Mouse (Mus musculus): ENCODE measurements around the gene Gm45837. TPM values are rescaled to one million over a fixed set of nuclear protein-coding genes. Genes with fewer than 3 reads are reported as not detected.

The Gm45837 gene
- total and polyA plus RNA-seq, 2 experiments from 2014 or later, result not detected

GRCm38 (mm10) chr7:101391909-101392479 lies 18.7 kb upstream of the Gm45837 start:
- Histone ChIP-seq H3K4me1 (ENCODE audit: insufficient read depth) (no peaks in the 10 kb centered on the region), H3K36me3 (ENCODE audit: insufficient read depth) (no peaks in the 10 kb centered on the region), H3K4me3 (ENCODE audit: low read depth, low read length) (no peak overlapping the region), H3K4me2 (ENCODE audit: low read depth) (no peak overlapping the region), H3K27ac (ENCODE audit: low read depth, low read length) (no peak overlapping the region), H3K9ac (no peak overlapping the region), H3K9me3 (ENCODE audit: low read length) (no peaks in the 10 kb centered on the region), H3K27me3 (ENCODE audit: insufficient read depth, low read length) (no peaks in the 10 kb centered on the region)
- DNase-seq, result no peak
- no peak for TF ChIP-seq CTCF (IDR thresholded peaks at IDR 0.05; ENCODE audit: low read depth)
- 85% methylated on average over 4 of the region's 4 CpGs for WGBS
- no peak for ATAC-seq

- H3K36me3 ChIP-seq (ENCODE audit: insufficient read depth), result no peaks in the 10 kb centered on the region
- ATAC-seq (no peak), DNase-seq (no peak)
- no peaks in the 10 kb centered on the region for H3K4me1 ChIP-seq (ENCODE audit: insufficient read depth)
- no peak for TF ChIP-seq CTCF (IDR thresholded peaks at IDR 0.05; ENCODE audit: low read depth)
- no peak overlapping the region for H3K27ac ChIP-seq (ENCODE audit: low read depth, low read length)
- 62% methylated on average over 4 of the region's 4 CpGs for WGBS
- no peaks in the 10 kb centered on the region for H3K9me3 ChIP-seq (ENCODE audit: low read length)
- H3K4me2 ChIP-seq (ENCODE audit: low read depth), result no peak overlapping the region
- no peaks in the 10 kb centered on the region for H3K27me3 ChIP-seq (ENCODE audit: insufficient read depth, low read length)
- no peak overlapping the region for H3K9ac ChIP-seq
- H3K4me3 ChIP-seq (ENCODE audit: low read depth, low read length), result no peak overlapping the region
Observed at GRCm38 (mm10) chr7:101393015-101393414, 17.7 kb upstream of the Gm45837 start.

GRCm38 (mm10) chr7:101393694-101394504 lies 16.8 kb upstream of the Gm45837 start:
- H3K27ac ChIP-seq (ENCODE audit: low read depth, low read length), result no peak overlapping the region
- no peak for TF ChIP-seq CTCF (IDR thresholded peaks at IDR 0.05; ENCODE audit: low read depth)
- no peaks in the 10 kb centered on the region for H3K4me1 ChIP-seq (ENCODE audit: insufficient read depth)
- DNase-seq, result no peak
- H3K4me3 ChIP-seq (ENCODE audit: low read depth, low read length), result no peak overlapping the region
- no peaks in the 10 kb centered on the region for H3K27me3 ChIP-seq (ENCODE audit: insufficient read depth, low read length)
- no peaks in the 10 kb centered on the region for H3K9me3 ChIP-seq (ENCODE audit: low read length)
- no peak overlapping the region for H3K4me2 ChIP-seq (ENCODE audit: low read depth)
- no peaks in the 10 kb centered on the region for H3K36me3 ChIP-seq (ENCODE audit: insufficient read depth)
- 47% methylated on average over 8 of the region's 8 CpGs for WGBS
- H3K9ac ChIP-seq, result no peak overlapping the region
- ATAC-seq, result peak; percentile 36

GRCm38 (mm10) chr7:101394569-101394968 lies 16.1 kb upstream of the Gm45837 start:
- ATAC-seq (no peak), DNase-seq (no peak)
- no peaks in the 10 kb centered on the region for H3K9me3 ChIP-seq (ENCODE audit: low read length)
- no peaks in the 10 kb centered on the region for H3K36me3 ChIP-seq (ENCODE audit: insufficient read depth)
- no peak for TF ChIP-seq CTCF (IDR thresholded peaks at IDR 0.05; ENCODE audit: low read depth)
- no peak overlapping the region for H3K4me3 ChIP-seq (ENCODE audit: low read depth, low read length)
- no peaks in the 10 kb centered on the region for H3K27me3 ChIP-seq (ENCODE audit: insufficient read depth, low read length)
- H3K4me1 ChIP-seq (ENCODE audit: insufficient read depth), result no peaks in the 10 kb centered on the region
- H3K4me2 ChIP-seq (ENCODE audit: low read depth), result no peak overlapping the region
- no peak overlapping the region for H3K9ac ChIP-seq
- WGBS, result 77% methylated on average over 3 of the region's 3 CpGs
- no peak overlapping the region for H3K27ac ChIP-seq (ENCODE audit: low read depth, low read length)

GRCm38 (mm10) chr7:101395471-101395870 lies 15.2 kb upstream of the Gm45837 start:
- no peaks in the 10 kb centered on the region for H3K4me1 ChIP-seq (ENCODE audit: insufficient read depth)
- H3K9me3 ChIP-seq (ENCODE audit: low read length), result no peaks in the 10 kb centered on the region
- DNase-seq (no peak), ATAC-seq (peak; percentile 40; the same call in 1 of the 2 replicates)
- no peaks in the 10 kb centered on the region for H3K36me3 ChIP-seq (ENCODE audit: insufficient read depth)
- H3K4me3 ChIP-seq (ENCODE audit: low read depth, low read length), result no peak overlapping the region
- no peaks in the 10 kb centered on the region for H3K27me3 ChIP-seq (ENCODE audit: insufficient read depth, low read length)
- H3K9ac ChIP-seq, result no peak overlapping the region
- no peak overlapping the region for H3K4me2 ChIP-seq (ENCODE audit: low read depth)
- H3K27ac ChIP-seq (ENCODE audit: low read depth, low read length), result no peak overlapping the region
- TF ChIP-seq CTCF (IDR thresholded peaks at IDR 0.05; ENCODE audit: low read depth), result no peak
- WGBS, result 70% methylated on average over 2 of the region's 2 CpGs

GRCm38 (mm10) chr7:101397175-101397574 lies 13.5 kb upstream of the Gm45837 start:
- no peak overlapping the region for H3K27ac ChIP-seq (ENCODE audit: low read depth, low read length)

GRCm38 (mm10) chr7:101401510-101401909 lies 9.2 kb upstream of the Gm45837 start:
- no peak overlapping the region for H3K27ac ChIP-seq (ENCODE audit: low read depth, low read length)
- no peak for TF ChIP-seq CTCF (IDR thresholded peaks at IDR 0.05; ENCODE audit: low read depth)
- H3K9me3 ChIP-seq (ENCODE audit: low read length), result no peaks in the 10 kb centered on the region
- WGBS, result 79% methylated on average over 7 of the region's 7 CpGs
- no peak overlapping the region for H3K4me3 ChIP-seq (ENCODE audit: low read depth, low read length)
- no peaks in the 10 kb centered on the region for H3K4me1 ChIP-seq (ENCODE audit: insufficient read depth)
- no peak overlapping the region for H3K9ac ChIP-seq
- DNase-seq (no peak), ATAC-seq (no peak)
- H3K36me3 ChIP-seq (ENCODE audit: insufficient read depth), result no peaks in the 10 kb centered on the region
- no peak overlapping the region for H3K4me2 ChIP-seq (ENCODE audit: low read depth)
- no peaks in the 10 kb centered on the region for H3K27me3 ChIP-seq (ENCODE audit: insufficient read depth, low read length)

More at GRCm38 (mm10) chr7:101397175-101397574, 13.5 kb upstream of the Gm45837 start:
- Histone ChIP-seq H3K36me3 (ENCODE audit: insufficient read depth) (no peaks in the 10 kb centered on the region), H3K27me3 (ENCODE audit: insufficient read depth, low read length) (no peaks in the 10 kb centered on the region), H3K9me3 (ENCODE audit: low read length) (no peaks in the 10 kb centered on the region), H3K9ac (no peak overlapping the region), H3K4me1 (ENCODE audit: insufficient read depth) (no peaks in the 10 kb centered on the region), H3K4me2 (ENCODE audit: low read depth) (no peak overlapping the region), H3K4me3 (ENCODE audit: low read depth, low read length) (no peak overlapping the region)
- TF ChIP-seq CTCF (IDR thresholded peaks at IDR 0.05; ENCODE audit: low read depth), result no peak
- WGBS, result 88% methylated on average over 4 of the region's 4 CpGs
- ATAC-seq (no peak), DNase-seq (no peak)

Measured in forebrain, postnatal 0 days (tissue).